Mouse (Mus musculus) T-helper 17 cell (primary cell): ENCODE results near the gene Olfr668.
"Not testable (repeated sequence)": the region's sequence is repeated elsewhere in the genome, so short reads cannot be mapped to it uniquely, and the experiment has no call there.

Experiments used
- in situ Hi-C, 2 experiments: fragments of 300-600 bp; cut with MboI, MseI; formaldehyde crosslinking; loops; 1 replicate in 1 of 2; 2 replicates in 1 of 2; pipeline ENCODE4 v1.15.1; 2025; ENCODE audit warnings: high pct_unique_total_duplicates in 2 of 2

The Olfr668 gene

GRCm38 (mm10) chr7:104927957-104928356 is at the start of gene Olfr668:
Gene Olfr668 (minus strand): TSS chr7:104928057.
- in situ Hi-C loops = no loop called here

GRCm38 (mm10) chr7:104972507-104972906 is 44.6 kb upstream of the Olfr668 start:
- in situ Hi-C loops = not testable (repeated sequence)

GRCm38 (mm10) chr7:104962520-104962919 is 34.7 kb upstream of the Olfr668 start, which contains the start of gene Olfr670:
Gene Olfr670 (minus strand): TSS chr7:104962620.
- in situ Hi-C loops = no loop called here

GRCm38 (mm10) chr7:104950234-104950633 is 22.4 kb upstream of the Olfr668 start:
- in situ Hi-C loops = not testable (repeated sequence)

- in situ Hi-C loops = no loop called here
Observed at GRCm38 (mm10) chr7:104933940-104934339, 6.1 kb upstream of the Olfr668 start, which contains the start of gene Olfr669. Gene Olfr669 (plus strand): TSS chr7:104934240.

GRCm38 (mm10) chr7:104921382-104921781 is 6.5 kb downstream of the Olfr668 start, which contains the start of gene Olfr667:
Gene Olfr667 (minus strand): TSS chr7:104921482.
- in situ Hi-C loops = no loop called here

GRCm38 (mm10) chr7:104895852-104896251 is 32.0 kb downstream of the Olfr668 start, which contains the start of gene Olfr666:
Gene Olfr666 (minus strand): TSS chr7:104895952.
- in situ Hi-C loops = no loop called here

GRCm38 (mm10) chr7:104877731-104878130 is 50.1 kb downstream of the Olfr668 start, which contains the start of gene Olfr665:
Gene Olfr665 (plus strand): TSS chr7:104878031.
- in situ Hi-C loops = no loop called here
